Mouse (Mus musculus) olfactory bulb, adult 2 months (tissue): Measurements from ENCODE around the gene Ptpn21. TPM values are rescaled to one million over a fixed set of nuclear protein-coding genes. Genes with fewer than 3 reads are reported as not detected.

Source experiments
- H3K27ac ChIP-seq: fragments of 200-500 bp; 2 replicates; pipeline ENCODE4 v1.5.1; 2012; ENCODE audit warnings: low read depth, low read length; ENCODE audit not compliant: insufficient read depth
- H3K4me1 ChIP-seq: fragments of 200-500 bp; 2 replicates; pipeline ENCODE4 v1.6.1; 2012; ENCODE audit warnings: low read length; ENCODE audit not compliant: control insufficient read depth, insufficient read depth
- H3K4me3 ChIP-seq: fragments of 200-500 bp; 2 replicates; pipeline ENCODE4 v1.5.1; 2012; ENCODE audit warnings: mild to moderate bottlenecking, low read depth, low read length, moderate library complexity; ENCODE audit not compliant: insufficient read depth
- CTCF ChIP-seq: fragments of 200-500 bp; IDR thresholded peaks from 2 replicates; pipeline ENCODE4 v1.5.1; 2012; ENCODE audit warnings: low read depth, mild to moderate bottlenecking, low read length, moderate library complexity; ENCODE audit not compliant: insufficient read depth
- POLR2A ChIP-seq: fragments of 200-500 bp; IDR thresholded peaks from 2 replicates; pipeline ENCODE4 v1.6.1; 2012; ENCODE audit warnings: mild to moderate bottlenecking, low read depth, low read length, moderate library complexity; ENCODE audit not compliant: insufficient read depth
- WGBS: fragments of 180-500 bp; shearing (Covaris S2); methylation state at CpG from one replicate; pipeline ENCODE4 v1.1.7; 2018; 5-methylcytosine and 5-hydroxymethylcytosine counted together
- polyA plus RNA-seq: library from polyadenylated mRNA; stranded (reverse); fragments of >200 nt; gene quantifications from 2 replicates; pipeline ENCODE4 v1.2.4, GENCODE M21; 2012; ENCODE audit warnings: low replicate concordance; ENCODE audit not compliant: missing spikeins, insufficient read depth, insufficient read length

The Ptpn21 gene
- polyA plus RNA-seq, 1 experiment = not detected

DNA sequence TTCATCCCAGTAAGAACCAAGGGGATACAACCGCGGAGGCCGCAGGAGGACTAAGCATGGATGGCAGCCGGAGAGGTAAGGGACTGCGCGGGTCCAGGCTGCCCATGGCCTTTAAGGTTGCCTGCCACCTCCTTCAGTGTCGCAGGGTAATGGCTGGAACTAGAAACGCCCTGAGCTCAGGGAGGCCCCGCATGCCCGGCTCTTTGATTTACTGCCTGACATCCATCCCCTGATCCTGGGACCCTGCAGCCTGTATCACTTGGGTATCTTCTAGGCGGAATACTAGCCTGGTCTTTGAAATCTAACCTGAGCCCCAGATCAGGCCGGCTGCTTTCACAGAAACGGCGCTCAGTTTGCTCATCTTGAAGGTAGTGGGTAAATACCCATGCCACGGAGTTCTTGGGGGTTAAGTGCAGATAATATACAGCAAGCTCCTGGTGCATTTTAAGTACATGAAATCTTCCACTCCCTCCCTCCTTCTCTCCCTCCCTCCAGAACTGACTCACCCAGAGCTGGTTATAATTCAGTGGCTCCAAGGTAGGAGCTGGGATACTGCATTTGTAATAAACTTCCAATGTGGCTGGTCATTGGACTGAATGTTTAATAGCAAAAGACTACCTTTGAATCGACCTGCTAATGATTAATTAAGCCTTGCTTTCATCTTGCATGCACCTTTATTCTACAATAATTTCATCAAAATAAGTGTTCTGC is 108.8 kb downstream of the Ptpn21 start:
- peak overlapping the region; percentile 76 for H3K27ac ChIP-seq
- H3K4me3 ChIP-seq = peak overlapping the region; percentile 99
- no peak for TF ChIP-seq POLR2A
- TF ChIP-seq CTCF = no peak
- 1% methylated on average over 16 of the region's 16 CpGs for WGBS
- no peaks in the 10 kb centered on the region for H3K4me1 ChIP-seq

DNA sequence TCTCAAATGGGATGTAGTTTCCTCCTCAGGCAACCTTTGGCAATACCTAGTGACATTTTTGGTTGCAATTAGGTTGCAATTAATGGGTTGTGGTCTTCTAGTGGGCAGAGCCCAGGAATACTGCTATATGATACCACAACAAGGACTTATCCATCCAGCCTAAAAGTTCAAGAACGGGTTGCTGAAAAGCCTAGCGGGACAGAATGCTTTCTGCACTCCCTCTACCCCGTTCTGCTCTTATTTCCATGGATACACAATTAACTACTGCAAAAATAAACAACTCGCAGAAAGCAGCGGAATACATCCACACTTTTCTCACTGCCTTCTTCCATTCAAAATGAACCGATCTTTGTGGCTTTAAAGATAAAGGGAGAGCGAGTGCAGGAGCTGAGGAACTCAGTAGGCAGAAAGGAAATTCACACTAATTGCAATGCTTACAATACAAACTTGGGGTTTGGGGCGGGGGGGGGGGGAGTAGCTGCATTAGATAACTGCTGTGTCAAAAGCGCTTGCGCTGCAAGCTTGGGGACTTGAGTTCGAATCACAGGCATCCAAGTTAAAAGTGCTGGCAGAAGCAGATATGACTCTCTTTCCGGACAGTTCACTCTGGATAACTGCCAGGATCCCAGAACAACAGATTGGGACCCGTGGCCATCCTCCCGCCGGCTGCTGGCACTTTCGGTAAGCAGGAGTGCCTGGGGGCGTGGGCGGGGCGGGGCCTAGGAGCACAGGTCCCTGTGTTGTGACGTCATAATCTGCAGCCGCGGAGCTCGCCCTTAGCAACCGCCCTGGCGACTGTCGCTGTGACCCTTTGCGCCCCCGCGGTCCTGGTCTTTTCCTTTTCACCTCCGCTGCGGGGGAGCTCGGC is 109.6 kb downstream of the Ptpn21 start, which contains the start of gene Spata7:
TSS of gene Spata7 (plus strand) at position 766 of the 868 bp plus-strand sequence.
- H3K4me1 ChIP-seq = no peaks in the 10 kb centered on the region
- TF ChIP-seq POLR2A (no peak), CTCF (no peak)
- peak within 1 kb of the TSS; percentile 76 for H3K27ac ChIP-seq
- under 1% methylated on average over 32 of the region's 32 CpGs for WGBS
- peak within 1 kb of the TSS; percentile 99 for H3K4me3 ChIP-seq

Other genes starting within 250 kb of the Ptpn21 start
- 50.8 TPM in 1 of 2 replicates, not detected in the other for gene Kcnk10, start 159.1 kb downstream of the Ptpn21 start, polyA plus RNA-seq
- not detected in 2 replicates for gene Spata7, start 109.2 kb downstream of the Ptpn21 start, polyA plus RNA-seq
- gene Zc3h14, start 9.6 kb upstream of the Ptpn21 start, polyA plus RNA-seq = not detected in 2 replicates
- 613 and 850 TPM in 2 replicates for gene Eml5, start 164.1 kb upstream of the Ptpn21 start, polyA plus RNA-seq
- gene Ttc8, start 183.2 kb upstream of the Ptpn21 start, polyA plus RNA-seq = not detected in 2 replicates